Mouse (Mus musculus) frontal cortex, adult 2 months (tissue): ENCODE measurements around the gene Kat2a. TPM values are rescaled to one million over a fixed set of nuclear protein-coding genes. Genes with fewer than 3 reads are reported as not detected.
"Not testable (repeated sequence)": the region's sequence is repeated elsewhere in the genome, so short reads cannot be mapped to it uniquely, and the experiment has no call there.

Source experiments
- DNase-seq, 2 experiments: peaks; one replicate each; pipeline ENCODE4 v3.0.0; 2022; ENCODE audit warnings: low spot score in 1 of 2; ENCODE audit errors: extremely low spot score in 1 of 2
- polyA plus RNA-seq: library from polyadenylated mRNA; depleted of rRNA; stranded (reverse); fragments of >200 nt; gene quantifications from 2 replicates; pipeline ENCODE4 v1.2.3, GENCODE M21; 2012; rRNA removed

Kat2a gene
- polyA plus RNA-seq, 1 experiment = 60.7 TPM

- no peak for DNase-seq
Measured at GRCm38 (mm10) chr11:100681826-100682225, 30.4 kb downstream of the Kat2a start.

GRCm38 (mm10) chr11:100677810-100678209, 34.5 kb downstream of the Kat2a start:
- DNase-seq = peak in 1 of 2 experiments; percentile 53

GRCm38 (mm10) chr11:100673169-100673568, 39.1 kb downstream of the Kat2a start:
- no peak for DNase-seq

GRCm38 (mm10) chr11:100671956-100672355, 40.3 kb downstream of the Kat2a start:
- DNase-seq = no peak

- DNase-seq = no peak
Measured at GRCm38 (mm10) chr11:100671049-100671448, 41.2 kb downstream of the Kat2a start.

- DNase-seq = no peak
Measured at GRCm38 (mm10) chr11:100659806-100660205, 52.5 kb downstream of the Kat2a start.

- DNase-seq = no peak
Measured at GRCm38 (mm10) chr11:100656458-100656857, 55.8 kb downstream of the Kat2a start.

GRCm38 (mm10) chr11:100655589-100655988, 56.7 kb downstream of the Kat2a start:
- DNase-seq = not testable (repeated sequence)

Other genes with a start within 250 kb of the Kat2a start
- gene Klhl11, start 239.7 kb downstream of the Kat2a start, polyA plus RNA-seq = 13.6 and 13.7 TPM in 2 replicates
- 108 and 113 TPM in 2 replicates for gene Acly, start 184.5 kb downstream of the Kat2a start, polyA plus RNA-seq
- gene Ttc25, start 166.9 kb downstream of the Kat2a start, polyA plus RNA-seq = 1.5 and 2.0 TPM in 2 replicates
- 227 and 230 TPM in 2 replicates for gene Cnp, start 137.6 kb downstream of the Kat2a start, polyA plus RNA-seq
- gene Nkiras2, start 93.2 kb downstream of the Kat2a start, polyA plus RNA-seq = 23.5 and 27.3 TPM in 2 replicates
- 224 and 228 TPM in 2 replicates for gene Dnajc7, start 92.3 kb downstream of the Kat2a start, polyA plus RNA-seq
- gene Zfp385c, start 20.0 kb downstream of the Kat2a start, polyA plus RNA-seq = 2.5 TPM in 2 replicates
- 2.7 and 2.8 TPM in 2 replicates for gene Dhx58, start 8.2 kb downstream of the Kat2a start, polyA plus RNA-seq
- not detected in 2 replicates for gene Hspb9, start 1.4 kb upstream of the Kat2a start, polyA plus RNA-seq
- 205 and 221 TPM in 2 replicates for gene Rab5c, start 25.8 kb upstream of the Kat2a start, polyA plus RNA-seq
- 15.8 and 19.2 TPM in 2 replicates for gene Kcnh4, start 47.5 kb upstream of the Kat2a start, polyA plus RNA-seq
- 0.50 and 0.62 TPM in 2 replicates for gene Hcrt, start 50.5 kb upstream of the Kat2a start, polyA plus RNA-seq
- gene Ghdc, start 58.5 kb upstream of the Kat2a start, polyA plus RNA-seq = 7.7 and 9.3 TPM in 2 replicates
- gene Stat5b, start 138.3 kb upstream of the Kat2a start, polyA plus RNA-seq = 28.7 and 29.6 TPM in 2 replicates
- gene Stat5a, start 146.9 kb upstream of the Kat2a start, polyA plus RNA-seq = 3.4 and 3.7 TPM in 2 replicates
- 49.1 TPM in 2 replicates for gene Stat3, start 227.1 kb upstream of the Kat2a start, polyA plus RNA-seq